Mouse (Mus musculus): ENCODE results near the gene Asprv1. TPM values are rescaled to one million over a fixed set of nuclear protein-coding genes. Genes with fewer than 3 reads are reported as not detected.

Gene Asprv1
- polyA plus RNA-seq, 1 experiment: 0.64 TPM

- Histone ChIP-seq H3K36me3 (ENCODE audit: control insufficient read depth, insufficient read depth, low read length, poor library complexity, severe bottlenecking) (no peaks in the 10 kb centered on the region), H3K27ac (ENCODE audit: insufficient read depth, low read length) (no peak overlapping the region), H3K9ac (ENCODE audit: low read depth, poor library complexity, severe bottlenecking) (no peak overlapping the region), H3K4me3 (ENCODE audit: low read depth, low read length) (no peak overlapping the region), H3K4me1 (ENCODE audit: control insufficient read depth, insufficient read depth, low read length) (no peaks in the 10 kb centered on the region), H3K27me3 (ENCODE audit: control insufficient read depth, insufficient read depth, low read length, poor library complexity, severe bottlenecking) (no peaks in the 10 kb centered on the region), H3K9me3 (replicated peaks; ENCODE audit: control insufficient read depth, insufficient read depth, low read length, poor library complexity, severe bottlenecking) (no peaks in the 10 kb centered on the region)
- TF ChIP-seq EP300 (IDR thresholded peaks at IDR 0.05; ENCODE audit: insufficient read depth, low read depth, low read length) (no peak), CTCF (IDR thresholded peaks at IDR 0.05; ENCODE audit: low read depth, low read length) (no peak), POLR2A (IDR thresholded peaks at IDR 0.05; ENCODE audit: insufficient read depth, low read length) (no peak)
These were observed 3.6 kb upstream of the Asprv1 start for GRCm38 (mm10) chr6:86624074-86625030.

- no peaks in the 10 kb centered on the region for H3K27me3 ChIP-seq (ENCODE audit: control insufficient read depth, insufficient read depth, low read length, poor library complexity, severe bottlenecking)
- H3K4me3 ChIP-seq (ENCODE audit: low read depth, low read length): no peak overlapping the region
- TF ChIP-seq CTCF (IDR thresholded peaks at IDR 0.05; ENCODE audit: low read depth, low read length): no peak
- TF ChIP-seq POLR2A (IDR thresholded peaks at IDR 0.05; ENCODE audit: insufficient read depth, low read length): no peak
- no peak for TF ChIP-seq EP300 (IDR thresholded peaks at IDR 0.05; ENCODE audit: insufficient read depth, low read depth, low read length)
- no peaks in the 10 kb centered on the region for H3K36me3 ChIP-seq (ENCODE audit: control insufficient read depth, insufficient read depth, low read length, poor library complexity, severe bottlenecking)
- H3K9ac ChIP-seq (ENCODE audit: low read depth, poor library complexity, severe bottlenecking): no peak overlapping the region
- H3K9me3 ChIP-seq (replicated peaks; ENCODE audit: control insufficient read depth, insufficient read depth, low read length, poor library complexity, severe bottlenecking): no peaks in the 10 kb centered on the region
- no peaks in the 10 kb centered on the region for H3K4me1 ChIP-seq (ENCODE audit: control insufficient read depth, insufficient read depth, low read length)
- H3K27ac ChIP-seq (ENCODE audit: insufficient read depth, low read length): no peak overlapping the region
These were observed 2.2 kb downstream of the Asprv1 start for GRCm38 (mm10) chr6:86630141-86630540.

GRCm38 (mm10) chr6:86636495-86636894 lies 8.5 kb downstream of the Asprv1 start:
- Histone ChIP-seq H3K36me3 (ENCODE audit: control insufficient read depth, insufficient read depth, low read length, poor library complexity, severe bottlenecking) (no peaks in the 10 kb centered on the region), H3K9ac (ENCODE audit: low read depth, poor library complexity, severe bottlenecking) (no peak overlapping the region), H3K4me3 (ENCODE audit: low read depth, low read length) (no peak overlapping the region), H3K9me3 (replicated peaks; ENCODE audit: control insufficient read depth, insufficient read depth, low read length, poor library complexity, severe bottlenecking) (no peaks in the 10 kb centered on the region), H3K27me3 (ENCODE audit: control insufficient read depth, insufficient read depth, low read length, poor library complexity, severe bottlenecking) (no peaks in the 10 kb centered on the region), H3K27ac (ENCODE audit: insufficient read depth, low read length) (no peak overlapping the region), H3K4me1 (ENCODE audit: control insufficient read depth, insufficient read depth, low read length) (no peaks in the 10 kb centered on the region)
- TF ChIP-seq EP300 (IDR thresholded peaks at IDR 0.05; ENCODE audit: insufficient read depth, low read depth, low read length) (no peak), POLR2A (IDR thresholded peaks at IDR 0.05; ENCODE audit: insufficient read depth, low read length) (no peak), CTCF (IDR thresholded peaks at IDR 0.05; ENCODE audit: low read depth, low read length) (no peak)

- H3K27me3 ChIP-seq (ENCODE audit: control insufficient read depth, insufficient read depth, low read length, poor library complexity, severe bottlenecking): no peaks in the 10 kb centered on the region
- TF ChIP-seq EP300 (IDR thresholded peaks at IDR 0.05; ENCODE audit: insufficient read depth, low read depth, low read length): no peak
- no peak for TF ChIP-seq POLR2A (IDR thresholded peaks at IDR 0.05; ENCODE audit: insufficient read depth, low read length)
- TF ChIP-seq CTCF (IDR thresholded peaks at IDR 0.05; ENCODE audit: low read depth, low read length): no peak
- no peaks in the 10 kb centered on the region for H3K36me3 ChIP-seq (ENCODE audit: control insufficient read depth, insufficient read depth, low read length, poor library complexity, severe bottlenecking)
- H3K4me1 ChIP-seq (ENCODE audit: control insufficient read depth, insufficient read depth, low read length): no peaks in the 10 kb centered on the region
- no peak overlapping the region for H3K9ac ChIP-seq (ENCODE audit: low read depth, poor library complexity, severe bottlenecking)
- H3K27ac ChIP-seq (ENCODE audit: insufficient read depth, low read length): no peak overlapping the region
- no peak overlapping the region for H3K4me3 ChIP-seq (ENCODE audit: low read depth, low read length)
- H3K9me3 ChIP-seq (replicated peaks; ENCODE audit: control insufficient read depth, insufficient read depth, low read length, poor library complexity, severe bottlenecking): no peaks in the 10 kb centered on the region
These were observed 9.3 kb downstream of the Asprv1 start for GRCm38 (mm10) chr6:86637171-86637835.

GRCm38 (mm10) chr6:86637860-86638259 lies 9.9 kb downstream of the Asprv1 start:
- H3K9me3 ChIP-seq (replicated peaks; ENCODE audit: control insufficient read depth, insufficient read depth, low read length, poor library complexity, severe bottlenecking): no peaks in the 10 kb centered on the region
- TF ChIP-seq CTCF (IDR thresholded peaks at IDR 0.05; ENCODE audit: low read depth, low read length): no peak
- no peak for TF ChIP-seq EP300 (IDR thresholded peaks at IDR 0.05; ENCODE audit: insufficient read depth, low read depth, low read length)
- TF ChIP-seq POLR2A (IDR thresholded peaks at IDR 0.05; ENCODE audit: insufficient read depth, low read length): no peak
- H3K27ac ChIP-seq (ENCODE audit: insufficient read depth, low read length): no peak overlapping the region
- no peaks in the 10 kb centered on the region for H3K4me1 ChIP-seq (ENCODE audit: control insufficient read depth, insufficient read depth, low read length)
- H3K4me3 ChIP-seq (ENCODE audit: low read depth, low read length): no peak overlapping the region
- H3K36me3 ChIP-seq (ENCODE audit: control insufficient read depth, insufficient read depth, low read length, poor library complexity, severe bottlenecking): no peaks in the 10 kb centered on the region
- H3K27me3 ChIP-seq (ENCODE audit: control insufficient read depth, insufficient read depth, low read length, poor library complexity, severe bottlenecking): no peaks in the 10 kb centered on the region
- H3K9ac ChIP-seq (ENCODE audit: low read depth, poor library complexity, severe bottlenecking): no peak overlapping the region

- Histone ChIP-seq H3K4me3 (ENCODE audit: low read depth, low read length) (no peak overlapping the region), H3K36me3 (ENCODE audit: control insufficient read depth, insufficient read depth, low read length, poor library complexity, severe bottlenecking) (no peaks in the 10 kb centered on the region), H3K4me1 (ENCODE audit: control insufficient read depth, insufficient read depth, low read length) (no peaks in the 10 kb centered on the region), H3K27ac (ENCODE audit: insufficient read depth, low read length) (no peak overlapping the region), H3K9ac (ENCODE audit: low read depth, poor library complexity, severe bottlenecking) (no peak overlapping the region), H3K9me3 (replicated peaks; ENCODE audit: control insufficient read depth, insufficient read depth, low read length, poor library complexity, severe bottlenecking) (no peaks in the 10 kb centered on the region), H3K27me3 (ENCODE audit: control insufficient read depth, insufficient read depth, low read length, poor library complexity, severe bottlenecking) (no peaks in the 10 kb centered on the region)
- TF ChIP-seq CTCF (IDR thresholded peaks at IDR 0.05; ENCODE audit: low read depth, low read length): no peak
- no peak for TF ChIP-seq POLR2A (IDR thresholded peaks at IDR 0.05; ENCODE audit: insufficient read depth, low read length)
- no peak for TF ChIP-seq EP300 (IDR thresholded peaks at IDR 0.05; ENCODE audit: insufficient read depth, low read depth, low read length)
These were observed 10.5 kb downstream of the Asprv1 start for GRCm38 (mm10) chr6:86638434-86638833.
